Mouse (Mus musculus) splenic B cell, adult 2 months (primary cell): ENCODE results near the gene Ssr2.

ENCODE experiments used
- DNase-seq: peaks from one replicate; pipeline ENCODE4 v3.0.0-alpha.2; 2011; ENCODE audit warnings: low read depth, low spot score
- H3K27me3 ChIP-seq: 2 replicates; pipeline ENCODE4 v1.6.1; 2012; ENCODE audit warnings: mild to moderate bottlenecking, low read length, moderate library complexity, mixed read lengths; ENCODE audit not compliant: control insufficient read depth, poor library complexity, insufficient read depth, severe bottlenecking
- H3K36me3 ChIP-seq: 2 replicates; pipeline ENCODE4 v1.6.1; 2012; ENCODE audit warnings: mild to moderate bottlenecking, low read length, moderate library complexity, mixed read lengths; ENCODE audit not compliant: control insufficient read depth, poor library complexity, insufficient read depth, severe bottlenecking

The Ssr2 gene

DNA sequence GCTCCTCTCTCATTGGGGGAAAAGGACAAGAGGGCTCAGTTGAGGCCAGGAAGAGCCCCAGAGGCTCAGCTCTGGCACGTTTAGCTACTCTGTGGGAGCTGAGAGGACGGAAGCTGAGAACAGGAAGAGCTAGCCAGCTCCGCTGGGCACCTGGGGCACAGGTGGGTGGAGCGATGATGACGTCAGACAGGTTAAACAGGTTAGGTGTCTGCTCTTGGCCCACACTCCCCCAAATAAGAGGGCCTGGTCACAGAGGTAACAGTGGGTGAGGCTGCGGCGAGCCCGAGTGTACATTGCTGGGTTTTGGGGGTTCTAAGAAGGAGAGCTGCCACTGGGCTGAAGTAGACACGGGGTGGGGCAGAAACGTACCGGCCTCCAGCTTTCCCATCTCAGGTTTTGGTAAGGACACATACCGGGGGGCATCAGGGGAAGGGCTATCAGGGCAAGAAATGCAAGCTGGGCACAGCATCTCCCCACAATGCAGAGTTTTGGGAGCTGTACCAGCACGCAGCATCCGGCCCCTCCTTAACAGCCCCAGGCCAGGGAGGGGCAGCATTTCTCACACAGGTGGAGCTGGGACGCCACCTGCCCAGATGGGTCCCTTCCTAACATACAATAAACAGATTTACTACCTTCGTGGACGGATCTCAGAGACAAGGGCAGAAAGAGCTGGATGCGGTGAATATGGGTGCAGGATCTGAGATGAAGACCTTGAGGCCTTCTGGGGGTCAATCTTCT is 27.3 kb upstream of the Ssr2 start, which contains the start of gene Rab25:
Gene Rab25, minus strand, starts transcription at position 121 of the 738 bp plus-strand sequence.
- Histone ChIP-seq H3K36me3 (peaks cover 3% of the 10 kb centered on the region; the same call in 1 of the 2 replicates), H3K27me3 (no peaks in the 10 kb centered on the region)
- DNase-seq = no peak

DNA sequence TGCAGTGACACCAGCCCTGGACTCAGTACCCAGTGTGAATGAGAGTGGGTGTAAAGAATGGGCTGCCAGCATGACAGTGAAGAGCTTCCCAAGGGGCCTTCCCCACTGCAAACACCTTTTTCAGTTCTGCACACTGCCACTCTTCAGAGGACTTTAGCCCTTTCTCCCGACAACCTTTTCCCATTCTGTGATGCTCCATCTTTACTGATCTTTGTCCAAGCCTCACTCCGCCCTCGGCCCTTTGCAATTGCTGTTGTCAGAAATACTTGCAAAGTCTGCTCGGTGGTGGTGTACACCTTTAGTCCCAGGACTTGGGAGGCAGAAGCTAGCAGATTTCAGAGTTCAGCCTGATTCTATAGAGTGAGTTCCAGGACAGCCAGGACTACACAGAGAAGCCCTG is 24.1 kb upstream of the Ssr2 start:
- peaks cover 3% of the 10 kb centered on the region; the same call in 1 of the 2 replicates for H3K36me3 ChIP-seq
- H3K27me3 ChIP-seq = no peaks in the 10 kb centered on the region
- no peak for DNase-seq

DNA sequence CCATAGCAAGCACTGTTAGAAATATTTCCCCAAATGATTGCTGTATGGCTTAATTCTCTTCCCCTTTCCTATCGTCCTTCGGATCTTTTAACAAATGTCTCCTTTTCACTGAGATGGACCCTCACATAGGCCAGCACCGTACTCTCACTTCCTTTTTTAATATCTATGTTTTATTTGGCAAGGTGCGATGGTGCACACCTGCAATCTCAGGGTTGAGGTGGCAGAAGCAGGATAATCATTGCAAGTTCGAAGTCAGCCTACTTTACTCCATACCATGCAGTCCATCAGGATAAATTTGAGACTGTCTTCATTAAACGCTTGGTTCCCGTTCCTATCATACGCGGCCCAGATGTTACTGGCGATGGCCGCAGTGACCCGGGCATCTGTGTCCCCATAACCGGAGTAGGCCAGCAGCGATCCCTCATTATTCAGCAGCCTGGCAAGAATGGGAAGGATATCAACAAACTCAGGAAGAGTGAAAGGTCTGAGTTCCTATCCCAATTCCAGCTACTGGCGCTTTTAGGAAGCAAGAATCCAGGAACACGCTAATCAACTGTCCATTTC is 23.5 kb upstream of the Ssr2 start:
- peak; percentile 40 for DNase-seq
- H3K27me3 ChIP-seq = no peaks in the 10 kb centered on the region

DNA sequence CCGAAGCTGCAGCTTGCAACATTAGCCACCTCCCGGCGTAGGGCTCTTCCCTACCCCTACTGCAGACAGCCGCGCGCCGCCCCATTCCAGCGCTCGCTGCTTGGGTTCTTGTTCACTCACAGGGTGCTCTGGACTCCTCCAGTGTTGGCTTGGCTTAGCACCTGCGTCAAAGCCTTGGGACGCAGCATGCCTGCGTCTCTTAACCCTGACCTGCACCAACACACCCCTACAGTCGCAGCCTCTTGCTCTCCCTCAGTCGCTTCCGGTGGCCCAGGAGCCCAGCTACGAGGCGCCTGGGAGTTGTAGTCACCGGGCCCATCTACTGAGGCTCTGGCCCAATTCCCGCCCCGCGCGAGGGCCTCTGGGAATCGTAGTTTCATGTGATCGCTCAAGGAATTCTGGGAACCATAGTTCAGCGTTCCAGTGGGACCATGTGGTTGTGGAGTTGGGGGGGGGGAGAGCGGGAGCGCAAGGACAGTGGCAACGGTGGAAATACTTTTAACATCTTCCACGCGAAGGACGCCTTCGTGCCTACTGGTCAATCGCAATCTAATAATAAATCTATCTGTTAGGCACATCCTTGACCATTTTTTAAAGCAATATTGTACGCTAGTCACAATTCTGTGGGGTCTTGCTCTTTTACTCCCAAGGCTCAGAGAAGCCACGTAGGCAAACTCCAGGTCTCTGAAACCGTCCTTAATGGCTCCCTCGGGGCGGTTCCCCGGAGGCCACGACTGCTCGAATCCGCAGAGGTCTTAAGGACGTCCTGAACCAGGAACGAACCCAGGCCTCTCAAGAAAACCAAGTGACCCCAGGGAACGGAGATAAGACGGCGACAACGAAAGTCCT is 22.8 kb upstream of the Ssr2 start, which contains the start of gene Lamtor2:
Gene Lamtor2, minus strand, starts transcription at position 399 of the 849 bp plus-strand sequence.
- Histone ChIP-seq H3K27me3 (no peaks in the 10 kb centered on the region), H3K36me3 (peaks cover 3% of the 10 kb centered on the region; the same call in 1 of the 2 replicates)
- peak; percentile 93 for DNase-seq

More for the DNA sequence above, 23.5 kb upstream of the Ssr2 start:
- peaks cover 3% of the 10 kb centered on the region; the same call in 1 of the 2 replicates for H3K36me3 ChIP-seq

DNA sequence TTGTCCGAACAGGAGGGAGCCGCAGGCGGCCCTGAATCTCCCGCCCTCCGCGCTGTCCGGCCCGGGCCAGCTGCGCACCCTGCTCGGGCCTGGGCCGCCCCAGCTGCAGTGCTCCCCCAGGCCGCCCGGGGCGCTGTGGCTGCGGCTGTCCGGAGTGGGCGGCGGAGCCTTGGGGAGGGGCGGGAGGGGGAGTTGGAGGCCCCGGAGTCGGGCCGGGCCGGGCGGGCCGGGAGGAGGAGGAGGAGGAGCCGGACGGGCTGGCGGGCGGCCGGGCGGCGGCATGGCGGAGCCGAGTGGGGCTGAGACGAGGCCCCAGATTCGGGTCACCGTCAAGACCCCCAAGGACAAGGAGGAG is 22.2 kb upstream of the Ssr2 start, which contains the start of gene Ubqln4:
Gene Ubqln4, plus strand, starts transcription at position 234 of the 355 bp plus-strand sequence.
- DNase-seq = peak; percentile 90
- Histone ChIP-seq H3K36me3 (peaks cover 3% of the 10 kb centered on the region; the same call in 1 of the 2 replicates), H3K27me3 (no peaks in the 10 kb centered on the region)

DNA sequence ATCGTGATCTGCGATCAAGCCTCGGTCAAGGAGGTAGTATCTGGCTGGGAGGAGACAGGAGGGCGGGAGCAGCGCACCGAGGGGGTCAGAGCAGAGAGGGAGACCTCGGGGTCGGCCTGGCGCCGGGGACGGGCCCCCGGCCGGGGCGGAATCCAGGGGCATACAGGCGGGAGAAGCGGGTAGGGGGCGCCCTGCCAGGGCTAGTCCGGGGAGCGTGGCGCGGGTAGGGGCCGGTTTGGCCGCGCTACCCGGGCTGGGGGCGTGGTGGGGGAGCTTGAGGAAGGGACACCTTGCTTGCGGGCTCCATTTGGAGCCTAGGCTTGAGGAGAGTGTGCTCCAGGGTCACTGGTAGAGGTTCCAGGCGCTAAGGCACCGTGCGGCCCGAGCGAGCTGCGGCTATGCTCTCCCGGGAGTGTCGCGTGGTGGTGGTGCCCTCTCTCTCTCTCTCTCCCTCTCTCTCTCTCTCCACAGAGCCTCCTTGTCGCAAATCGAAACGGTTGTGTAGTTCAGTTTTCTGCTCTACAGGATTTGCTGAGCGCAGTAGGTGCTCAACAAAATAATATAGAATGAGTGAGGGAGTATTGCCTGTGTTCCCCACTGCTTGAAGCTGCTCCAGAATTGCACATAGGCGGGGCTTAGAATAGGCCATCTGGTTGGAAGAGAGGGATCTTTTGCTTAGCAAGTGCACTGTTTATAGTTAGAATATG is 21.6 kb upstream of the Ssr2 start:
- no peaks in the 10 kb centered on the region for H3K27me3 ChIP-seq
- peaks cover 2% of the 10 kb centered on the region; the same call in 1 of the 2 replicates for H3K36me3 ChIP-seq
- DNase-seq = peak; percentile 47

DNA sequence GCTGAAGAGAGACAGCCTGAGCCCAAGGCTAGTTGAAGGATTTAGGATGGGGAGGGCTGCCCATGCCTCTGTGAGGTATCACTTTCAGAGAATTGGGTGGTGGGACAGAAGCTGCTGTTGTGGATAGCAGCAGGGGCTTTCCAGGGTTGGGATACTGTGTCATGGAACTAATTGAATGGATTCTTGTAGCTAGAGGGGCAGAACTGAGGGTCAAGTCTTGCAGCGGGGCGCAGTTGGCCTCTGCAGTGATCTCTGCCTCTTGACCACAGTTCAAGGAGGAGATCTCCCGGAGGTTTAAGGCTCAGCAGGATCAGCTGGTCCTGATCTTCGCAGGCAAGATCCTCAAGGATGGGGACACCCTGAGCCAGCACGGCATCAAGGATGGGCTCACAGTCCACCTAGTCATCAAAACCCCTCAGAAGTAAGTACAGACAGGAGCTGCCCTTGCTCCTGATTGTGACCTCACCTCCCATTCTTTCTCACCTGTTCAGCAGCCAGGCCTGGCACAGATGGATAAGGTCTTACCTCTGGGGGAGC is 20.5 kb upstream of the Ssr2 start:
- Histone ChIP-seq H3K27me3 (no peaks in the 10 kb centered on the region), H3K36me3 (peaks cover under 1% of the 10 kb centered on the region; the same call in 1 of the 2 replicates)
- DNase-seq = no peak

DNA sequence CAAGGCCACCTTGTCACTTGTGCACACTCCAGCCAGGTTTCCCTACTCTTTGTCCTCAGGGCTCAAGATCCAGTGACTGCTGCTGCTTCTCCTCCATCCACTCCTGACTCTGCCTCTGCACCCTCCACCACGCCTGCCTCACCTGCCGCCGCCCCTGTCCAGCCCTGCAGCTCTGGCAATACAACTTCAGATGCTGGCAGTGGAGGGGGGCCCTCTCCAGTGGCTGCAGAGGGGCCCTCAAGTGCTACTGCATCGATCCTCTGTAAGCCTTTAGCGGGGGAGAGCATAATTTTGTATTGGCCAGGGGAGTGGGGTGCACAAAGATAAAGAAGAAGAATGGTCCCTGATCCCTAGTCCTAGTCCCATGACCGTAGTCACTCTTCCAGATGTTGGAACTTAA is 19.9 kb upstream of the Ssr2 start:
- peaks cover 2% of the 10 kb centered on the region; the same call in 1 of the 2 replicates for H3K36me3 ChIP-seq
- H3K27me3 ChIP-seq = no peaks in the 10 kb centered on the region
- no peak for DNase-seq

DNA sequence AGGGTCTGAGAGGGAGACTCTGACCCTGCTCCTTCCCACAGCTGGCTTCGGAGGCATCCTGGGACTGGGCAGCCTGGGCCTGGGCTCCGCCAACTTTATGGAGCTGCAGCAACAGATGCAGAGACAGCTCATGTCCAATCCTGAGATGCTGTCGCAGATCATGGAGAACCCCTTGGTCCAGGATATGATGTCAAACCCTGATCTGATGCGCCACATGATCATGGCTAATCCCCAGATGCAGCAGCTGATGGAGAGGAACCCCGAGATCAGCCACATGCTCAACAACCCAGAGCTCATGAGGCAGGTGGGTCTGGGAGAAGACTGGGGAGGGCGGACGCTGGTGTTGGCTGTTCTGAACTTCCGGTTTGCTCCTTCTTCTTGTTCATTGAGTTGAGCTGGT is 19.1 kb upstream of the Ssr2 start:
- H3K27me3 ChIP-seq = no peaks in the 10 kb centered on the region
- no peak for DNase-seq
- peaks cover 2% of the 10 kb centered on the region; the same call in 1 of the 2 replicates for H3K36me3 ChIP-seq

DNA sequence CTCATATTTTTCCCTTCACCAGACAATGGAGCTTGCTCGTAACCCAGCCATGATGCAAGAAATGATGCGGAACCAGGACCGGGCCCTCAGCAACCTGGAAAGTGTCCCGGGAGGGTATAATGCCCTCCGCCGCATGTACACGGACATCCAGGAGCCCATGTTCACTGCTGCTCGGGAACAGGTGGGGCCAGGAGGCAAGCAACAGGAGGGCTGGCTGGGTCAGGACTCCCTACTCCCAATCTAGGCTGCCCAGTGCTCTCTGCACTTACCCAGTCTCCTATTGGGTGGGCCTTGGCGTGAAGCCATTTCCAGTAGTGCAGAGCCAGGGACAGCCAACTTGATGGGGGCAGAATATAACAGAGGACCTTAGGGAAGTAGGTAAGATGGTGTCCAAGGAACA is 16.1 kb upstream of the Ssr2 start:
- DNase-seq = no peak
- Histone ChIP-seq H3K27me3 (no peaks in the 10 kb centered on the region), H3K36me3 (peaks cover 6% of the 10 kb centered on the region; the same call in 1 of the 2 replicates)

DNA sequence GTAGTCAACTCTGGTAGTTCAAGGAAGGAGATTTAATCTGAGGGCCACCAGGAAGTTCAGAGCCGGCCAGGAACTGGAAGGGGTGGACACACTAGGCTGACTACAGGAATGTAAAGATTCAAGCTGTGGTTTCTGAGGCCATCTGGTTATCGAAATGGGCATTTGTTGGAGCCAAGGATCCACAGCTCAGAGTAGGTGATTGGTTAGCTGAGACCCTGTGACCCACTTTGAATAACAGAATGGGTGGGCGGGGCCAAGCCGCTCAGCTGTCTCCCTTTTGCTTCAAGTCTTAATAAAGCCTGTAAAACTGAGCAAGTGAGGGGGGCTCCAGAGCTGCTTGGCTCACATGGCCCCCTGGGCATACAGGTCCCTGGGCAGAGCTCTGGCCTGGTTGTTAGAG is 13.7 kb upstream of the Ssr2 start:
- no peak for DNase-seq
- no peaks in the 10 kb centered on the region for H3K27me3 ChIP-seq
- H3K36me3 ChIP-seq = peaks cover 12% of the 10 kb centered on the region

DNA sequence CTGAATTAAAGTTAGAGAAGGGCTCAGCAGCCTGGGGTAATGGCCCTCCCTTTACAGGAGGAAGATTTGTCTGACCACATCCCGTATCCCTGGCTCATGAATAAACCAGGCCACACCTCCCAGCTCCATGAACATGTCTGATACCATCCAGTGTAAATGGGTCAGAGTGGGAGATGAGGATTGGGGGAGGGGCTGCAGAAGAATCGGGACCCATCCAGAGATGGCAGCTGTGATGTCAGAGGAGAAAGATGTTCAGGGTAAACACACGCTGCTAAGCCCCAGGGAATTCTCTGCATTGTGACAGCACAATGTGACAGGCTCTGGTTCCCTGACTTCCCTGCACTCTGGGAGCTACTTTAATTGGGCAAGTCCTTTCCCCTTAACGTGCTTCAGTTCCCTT is 12.2 kb upstream of the Ssr2 start:
- H3K27me3 ChIP-seq = no peaks in the 10 kb centered on the region
- DNase-seq = no peak

DNA sequence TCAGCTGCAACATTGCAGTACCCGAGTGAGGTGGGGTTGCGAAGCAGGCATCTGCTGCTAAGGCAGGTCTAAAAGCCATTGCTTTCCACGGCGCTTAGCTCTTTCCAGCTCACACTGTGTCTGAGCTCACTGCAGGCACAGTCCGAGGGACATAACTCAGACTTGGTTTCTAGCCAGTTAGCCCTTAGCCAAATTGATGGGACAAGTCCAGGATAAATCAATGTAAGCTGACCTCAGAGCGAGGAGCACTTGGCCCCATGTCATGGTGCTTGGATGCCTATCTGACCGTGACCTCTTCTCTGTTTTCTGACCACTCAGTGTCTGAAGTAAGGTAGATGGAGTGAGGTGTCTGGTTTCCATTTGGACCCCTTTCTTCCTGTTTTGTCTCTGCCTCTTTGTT is 11.7 kb upstream of the Ssr2 start:
- Histone ChIP-seq H3K27me3 (no peaks in the 10 kb centered on the region), H3K36me3 (peaks cover 12% of the 10 kb centered on the region)
- no peak for DNase-seq

More for the DNA sequence above, 12.2 kb upstream of the Ssr2 start:
- peaks cover 12% of the 10 kb centered on the region for H3K36me3 ChIP-seq

DNA sequence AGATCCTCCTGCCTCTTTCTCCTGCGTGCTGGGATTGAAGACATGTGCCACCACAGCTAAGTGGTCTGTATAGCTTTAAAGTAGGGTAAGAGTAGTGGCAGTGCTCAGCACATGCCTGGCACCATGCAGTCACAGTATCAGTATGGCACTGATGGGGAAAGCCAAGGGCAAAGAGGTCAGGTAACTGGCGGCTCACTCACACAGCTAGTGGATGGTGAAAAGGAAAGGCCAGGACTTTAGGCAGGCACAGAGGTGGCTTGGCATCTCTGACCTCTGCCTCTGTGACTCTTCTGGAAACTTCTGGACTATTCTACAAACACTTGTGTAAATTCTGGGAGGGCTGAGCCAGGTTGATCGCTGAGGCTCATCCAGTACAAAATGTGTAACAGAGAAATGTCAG is 9.6 kb upstream of the Ssr2 start:
- Histone ChIP-seq H3K36me3 (peaks cover 11% of the 10 kb centered on the region), H3K27me3 (no peaks in the 10 kb centered on the region)
- no peak for DNase-seq
